Mouse (Mus musculus) cerebellum, adult 2 months (tissue): ENCODE data around the gene Cryzl2.

Experiments
- CTCF ChIP-seq: fragments of 200-500 bp; IDR thresholded peaks from 2 replicates; pipeline ENCODE4 v1.5.1; 2011; ENCODE audit warnings: low read depth, mild to moderate bottlenecking, control low read depth, low read length, moderate library complexity, borderline replicate concordance; ENCODE audit not compliant: insufficient read depth
- POLR2A ChIP-seq: fragments of 200-500 bp; IDR thresholded peaks from 2 replicates; pipeline ENCODE4 v1.6.1; 2011; ENCODE audit warnings: low read length, control low read depth, borderline replicate concordance; ENCODE audit not compliant: insufficient read depth

DNA sequence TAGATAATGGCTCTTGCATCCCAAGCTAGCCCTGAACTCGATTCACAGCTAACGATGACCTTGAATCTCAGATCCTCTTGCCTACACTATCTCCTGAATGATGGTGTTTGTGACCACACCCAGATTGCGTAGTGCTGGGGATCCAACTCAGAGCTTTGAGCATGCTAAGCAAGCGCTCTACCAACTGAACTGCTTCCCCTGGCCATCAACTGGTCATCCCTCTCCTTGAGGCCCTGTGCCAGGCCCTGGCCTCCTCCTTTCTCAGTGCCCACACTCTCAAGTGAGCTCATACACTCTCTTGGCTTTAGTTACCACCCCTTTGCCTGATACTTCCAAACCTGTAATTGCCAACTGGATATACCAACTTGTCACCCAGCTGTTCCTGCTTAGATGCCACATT lies 24.0 kb upstream of the Cryzl2 start:
- TF ChIP-seq CTCF, result no peak
- no peak for TF ChIP-seq POLR2A
